Mouse (Mus musculus): ENCODE measurements around the gene Gins3. TPM values are rescaled to one million over a fixed set of nuclear protein-coding genes. Genes with fewer than 3 reads are reported as not detected.

The Gins3 gene
- polyA plus RNA-seq, 1 experiment = 8.3 TPM

DNA sequence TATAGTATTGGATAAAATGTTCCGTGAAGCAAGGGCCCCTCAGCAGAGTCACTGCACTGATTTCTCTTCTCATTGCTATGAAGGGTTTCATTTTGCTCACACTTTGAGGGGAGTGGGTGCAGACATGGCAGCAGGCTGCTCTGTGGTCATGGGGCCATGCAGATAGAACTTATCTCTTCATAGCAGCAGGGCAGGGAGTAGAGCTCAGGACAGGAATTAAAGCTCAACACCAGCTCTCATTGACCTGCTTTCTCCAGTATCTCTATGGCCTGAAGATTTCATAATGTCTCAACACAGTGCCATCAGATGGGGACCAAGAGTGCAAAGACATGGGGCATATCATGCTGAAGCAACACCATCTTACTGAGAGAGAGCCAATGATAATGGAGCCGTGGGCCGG lies 15.0 kb downstream of the Gins3 start:
- no peak for TF ChIP-seq CTCF (IDR thresholded peaks at IDR 0.05; ENCODE audit: control insufficient read depth, insufficient read depth, insufficient read length)
- no peak for TF ChIP-seq MYOD1 (IDR thresholded peaks at IDR 0.05; ENCODE audit: control insufficient read depth, insufficient read length, low read depth)
- TF ChIP-seq USF1 (IDR thresholded peaks at IDR 0.05; ENCODE audit: low read depth) = no peak
- TF ChIP-seq CEBPB (IDR thresholded peaks at IDR 0.05; ENCODE audit: low read depth) = no peak
- TF ChIP-seq MYOG (IDR thresholded peaks at IDR 0.05; ENCODE audit: control insufficient read depth, extremely low read depth, insufficient read length) = no peak
- no peak for TF ChIP-seq MAX (IDR thresholded peaks at IDR 0.05)
- TF ChIP-seq FOSL1 (IDR thresholded peaks at IDR 0.05; ENCODE audit: insufficient read depth, low read length, poor library complexity, severe bottlenecking) = no peak
- Histone ChIP-seq H3K36me3 (ENCODE audit: control insufficient read depth, insufficient read depth) (peaks cover 8% of the 10 kb centered on the region), H3ac (ENCODE audit: control insufficient read depth, insufficient read length, low read depth) (no peak overlapping the region), H3K79me3 (ENCODE audit: low read depth) (no peaks in the 10 kb centered on the region), H3K27me3 (ENCODE audit: control insufficient read depth, insufficient read depth, insufficient read length) (no peaks in the 10 kb centered on the region), H3K79me2 (ENCODE audit: control insufficient read depth, insufficient read depth) (no peaks in the 10 kb centered on the region), H3K4me3 (ENCODE audit: insufficient read depth, poor library complexity, severe bottlenecking) (no peak overlapping the region)

DNA sequence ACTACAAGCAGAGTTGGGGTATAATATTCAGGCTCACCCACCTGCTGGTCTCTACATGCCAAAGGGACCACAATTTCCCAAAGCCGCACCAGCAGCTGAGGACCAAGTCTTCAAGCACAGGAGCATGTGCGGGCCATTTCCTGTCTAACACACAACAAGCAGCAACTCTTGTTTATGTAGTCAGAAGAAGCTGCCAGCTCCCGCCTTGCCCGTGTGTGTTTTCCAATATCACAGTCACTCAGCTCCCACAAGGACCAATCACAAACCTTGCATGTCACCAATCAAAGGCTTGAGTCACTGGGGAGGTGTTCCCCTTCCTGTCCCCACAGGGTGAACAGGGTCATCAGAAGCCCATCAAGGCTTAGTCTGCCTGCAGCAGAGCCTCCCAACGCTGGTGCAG lies 20.1 kb downstream of the Gins3 start:
- TF ChIP-seq CEBPB (IDR thresholded peaks at IDR 0.05; ENCODE audit: low read depth) = no peak
- TF ChIP-seq USF1 (IDR thresholded peaks at IDR 0.05; ENCODE audit: low read depth) = no peak
- no peak for TF ChIP-seq MAX (IDR thresholded peaks at IDR 0.05)
- no peak for TF ChIP-seq CTCF (IDR thresholded peaks at IDR 0.05; ENCODE audit: control insufficient read depth, insufficient read depth, insufficient read length)
- no peak for TF ChIP-seq MYOG (IDR thresholded peaks at IDR 0.05; ENCODE audit: control insufficient read depth, extremely low read depth, insufficient read length)
- TF ChIP-seq FOSL1 (IDR thresholded peaks at IDR 0.05; ENCODE audit: insufficient read depth, low read length, poor library complexity, severe bottlenecking) = no peak
- TF ChIP-seq MYOD1 (IDR thresholded peaks at IDR 0.05; ENCODE audit: control insufficient read depth, insufficient read length, low read depth) = no peak
- no peak overlapping the region for H3K4me3 ChIP-seq (ENCODE audit: insufficient read depth, poor library complexity, severe bottlenecking)
- H3K27me3 ChIP-seq (ENCODE audit: control insufficient read depth, insufficient read depth, insufficient read length) = no peaks in the 10 kb centered on the region
- H3K79me3 ChIP-seq (ENCODE audit: low read depth) = no peaks in the 10 kb centered on the region
- H3K36me3 ChIP-seq (ENCODE audit: control insufficient read depth, insufficient read depth) = no peaks in the 10 kb centered on the region
- H3K79me2 ChIP-seq (ENCODE audit: control insufficient read depth, insufficient read depth) = no peaks in the 10 kb centered on the region
- no peak overlapping the region for H3ac ChIP-seq (ENCODE audit: control insufficient read depth, insufficient read length, low read depth)

- Histone ChIP-seq H3K79me3 (ENCODE audit: low read depth) (no peaks in the 10 kb centered on the region), H3K27me3 (ENCODE audit: control insufficient read depth, insufficient read depth, insufficient read length) (no peaks in the 10 kb centered on the region), H3ac (ENCODE audit: control insufficient read depth, insufficient read length, low read depth) (no peak overlapping the region), H3K36me3 (ENCODE audit: control insufficient read depth, insufficient read depth) (no peaks in the 10 kb centered on the region), H3K79me2 (ENCODE audit: control insufficient read depth, insufficient read depth) (no peaks in the 10 kb centered on the region), H3K4me3 (ENCODE audit: insufficient read depth, poor library complexity, severe bottlenecking) (no peak overlapping the region)
- TF ChIP-seq CEBPB (IDR thresholded peaks at IDR 0.05; ENCODE audit: low read depth) (no peak), CTCF (IDR thresholded peaks at IDR 0.05; ENCODE audit: control insufficient read depth, insufficient read depth, insufficient read length) (no peak), MYOD1 (IDR thresholded peaks at IDR 0.05; ENCODE audit: control insufficient read depth, insufficient read length, low read depth) (no peak), MYOG (IDR thresholded peaks at IDR 0.05; ENCODE audit: control insufficient read depth, extremely low read depth, insufficient read length) (no peak), FOSL1 (IDR thresholded peaks at IDR 0.05; ENCODE audit: insufficient read depth, low read length, poor library complexity, severe bottlenecking) (no peak), MAX (IDR thresholded peaks at IDR 0.05) (no peak), USF1 (IDR thresholded peaks at IDR 0.05; ENCODE audit: low read depth) (no peak)
Measured at GRCm38 (mm10) chr8:95655831-95656230, 22.6 kb downstream of the Gins3 start.

GRCm38 (mm10) chr8:95656316-95657002 lies 23.2 kb downstream of the Gins3 start:
- Histone ChIP-seq H3K79me2 (ENCODE audit: control insufficient read depth, insufficient read depth) (no peaks in the 10 kb centered on the region), H3ac (ENCODE audit: control insufficient read depth, insufficient read length, low read depth) (no peak overlapping the region), H3K4me3 (ENCODE audit: insufficient read depth, poor library complexity, severe bottlenecking) (no peak overlapping the region), H3K36me3 (ENCODE audit: control insufficient read depth, insufficient read depth) (no peaks in the 10 kb centered on the region), H3K79me3 (ENCODE audit: low read depth) (no peaks in the 10 kb centered on the region), H3K27me3 (ENCODE audit: control insufficient read depth, insufficient read depth, insufficient read length) (no peaks in the 10 kb centered on the region)
- TF ChIP-seq USF1 (IDR thresholded peaks at IDR 0.05; ENCODE audit: low read depth) = no peak
- TF ChIP-seq FOSL1 (IDR thresholded peaks at IDR 0.05; ENCODE audit: insufficient read depth, low read length, poor library complexity, severe bottlenecking) = no peak
- TF ChIP-seq CEBPB (IDR thresholded peaks at IDR 0.05; ENCODE audit: low read depth) = no peak
- no peak for TF ChIP-seq MYOG (IDR thresholded peaks at IDR 0.05; ENCODE audit: control insufficient read depth, extremely low read depth, insufficient read length)

DNA sequence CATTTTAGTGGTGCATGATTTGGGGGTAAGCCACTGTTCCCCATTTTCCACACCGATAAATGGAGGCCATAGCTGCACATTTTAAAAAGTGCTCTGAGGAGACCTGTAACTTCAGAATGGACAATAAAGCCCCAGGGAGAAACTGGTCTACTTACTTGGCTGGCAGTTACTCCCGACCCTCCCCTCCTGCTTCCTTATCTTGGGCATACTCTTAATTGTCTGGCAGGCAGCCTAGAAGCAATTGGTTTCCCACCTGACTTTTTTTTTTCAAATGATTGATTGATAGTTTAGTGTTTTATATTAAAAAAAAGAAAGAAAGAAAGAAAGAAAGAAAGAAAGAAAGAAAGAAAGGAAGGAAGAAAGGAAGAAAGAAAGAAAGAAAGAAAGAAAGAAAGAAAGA lies 24.3 kb downstream of the Gins3 start:
- H3ac ChIP-seq (ENCODE audit: control insufficient read depth, insufficient read length, low read depth) = no peak overlapping the region
- H3K36me3 ChIP-seq (ENCODE audit: control insufficient read depth, insufficient read depth) = no peaks in the 10 kb centered on the region
- H3K27me3 ChIP-seq (ENCODE audit: control insufficient read depth, insufficient read depth, insufficient read length) = no peaks in the 10 kb centered on the region
- TF ChIP-seq FOSL1 (IDR thresholded peaks at IDR 0.05; ENCODE audit: insufficient read depth, low read length, poor library complexity, severe bottlenecking) = no peak
- TF ChIP-seq USF1 (IDR thresholded peaks at IDR 0.05; ENCODE audit: low read depth) = no peak
- no peak for TF ChIP-seq CTCF (IDR thresholded peaks at IDR 0.05; ENCODE audit: control insufficient read depth, insufficient read depth, insufficient read length)
- TF ChIP-seq MYOG (IDR thresholded peaks at IDR 0.05; ENCODE audit: control insufficient read depth, extremely low read depth, insufficient read length) = no peak
- no peak for TF ChIP-seq CEBPB (IDR thresholded peaks at IDR 0.05; ENCODE audit: low read depth)
- TF ChIP-seq MYOD1 (IDR thresholded peaks at IDR 0.05; ENCODE audit: control insufficient read depth, insufficient read length, low read depth) = no peak
- TF ChIP-seq MAX (IDR thresholded peaks at IDR 0.05) = no peak
- no peaks in the 10 kb centered on the region for H3K79me2 ChIP-seq (ENCODE audit: control insufficient read depth, insufficient read depth)
- no peak overlapping the region for H3K4me3 ChIP-seq (ENCODE audit: insufficient read depth, poor library complexity, severe bottlenecking)
- H3K79me3 ChIP-seq (ENCODE audit: low read depth) = no peaks in the 10 kb centered on the region

Data from C2C12 (cell line).